Mouse (Mus musculus): ENCODE measurements at regions not wholly inside any gene's neighbourhood (a gene's known extent, or its start where the extent isn't known, plus 50 kb on each side); places are given as distances from the start of the nearest gene placed in this dataset.
A peak's percentile ranks its signal among the peaks of the same experiment; 100 is the strongest.

DNA sequence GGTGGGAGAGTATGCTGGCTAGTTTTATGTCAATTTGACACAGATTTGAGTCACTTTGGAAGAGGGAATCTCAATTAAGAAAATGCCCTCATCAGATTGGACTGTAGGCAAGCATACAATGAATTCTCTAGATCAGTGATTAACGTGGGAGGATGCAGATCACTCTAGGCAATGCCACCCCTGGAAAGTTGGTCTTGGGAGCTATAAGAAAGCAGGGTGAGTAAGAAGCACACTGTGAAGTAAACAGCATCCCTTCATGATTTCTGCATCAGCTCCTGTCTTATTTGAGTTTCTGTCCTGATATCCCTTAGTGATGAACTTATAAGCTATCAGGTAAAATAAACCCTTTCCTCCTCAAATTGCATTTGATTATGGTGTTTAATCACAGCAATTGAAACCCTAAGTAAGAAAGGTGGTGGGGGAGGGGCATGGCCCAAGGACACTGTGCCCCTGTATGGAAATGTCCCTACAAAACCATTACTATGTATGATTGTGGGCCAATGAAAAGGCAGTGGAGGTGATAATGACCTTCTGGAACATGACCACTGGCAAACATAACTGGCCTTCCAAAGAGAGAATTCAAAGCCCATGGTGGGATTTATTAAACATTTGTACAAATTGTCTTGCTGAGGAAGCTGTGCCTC is 640.3 kb upstream of the Vstm2b start:
- WGBS, result 52% methylated on average over 1 of the region's 1 CpGs
- Histone ChIP-seq H3K27ac (ENCODE audit: insufficient read depth, low read length) (no peak overlapping the region), H3K4me1 (ENCODE audit: control insufficient read depth, insufficient read depth, low read length) (no peaks in the 10 kb centered on the region), H3K27me3 (ENCODE audit: control insufficient read depth, insufficient read depth, low read length) (no peaks in the 10 kb centered on the region), H3K4me3 (replicated peaks; ENCODE audit: insufficient read depth, low read depth, low read length) (no peak overlapping the region)
- DNase-seq, result no peak
- TF ChIP-seq POLR2A (IDR thresholded peaks at IDR 0.05; ENCODE audit: borderline replicate concordance, insufficient read depth, low read length), result no peak
- no peak for TF ChIP-seq CTCF (IDR thresholded peaks at IDR 0.05; ENCODE audit: borderline replicate concordance, insufficient read depth, low read depth, low read length)

DNA sequence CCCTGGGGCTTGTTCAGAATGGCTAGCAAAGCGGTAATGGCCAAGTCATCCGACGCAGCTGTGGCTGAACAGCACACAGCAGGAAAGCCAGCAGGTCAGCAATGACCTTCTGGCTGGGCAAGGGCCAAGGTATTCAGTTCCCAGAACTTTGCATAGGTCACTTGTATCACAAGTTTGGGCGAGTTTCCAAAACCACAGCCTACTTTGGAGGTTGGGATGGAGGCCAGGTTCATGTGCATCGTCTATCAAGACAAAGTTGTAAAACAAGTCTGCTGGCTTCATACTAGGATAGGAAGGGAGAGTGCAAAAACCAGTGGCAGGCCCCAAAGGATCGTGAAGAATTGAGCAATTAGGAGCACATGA is 639.8 kb upstream of the Vstm2b start:
- Histone ChIP-seq H3K27me3 (ENCODE audit: control insufficient read depth, insufficient read depth, low read length) (no peaks in the 10 kb centered on the region), H3K27ac (ENCODE audit: insufficient read depth, low read length) (no peak overlapping the region), H3K4me1 (ENCODE audit: control insufficient read depth, insufficient read depth, low read length) (no peaks in the 10 kb centered on the region), H3K4me3 (replicated peaks; ENCODE audit: insufficient read depth, low read depth, low read length) (no peak overlapping the region)
- DNase-seq, result peak in 1 of 2 experiments; percentile 3
- TF ChIP-seq POLR2A (IDR thresholded peaks at IDR 0.05; ENCODE audit: borderline replicate concordance, insufficient read depth, low read length) (no peak), CTCF (IDR thresholded peaks at IDR 0.05; ENCODE audit: borderline replicate concordance, insufficient read depth, low read depth, low read length) (no peak)
- 14% methylated on average over 6 of the region's 6 CpGs for WGBS

DNA sequence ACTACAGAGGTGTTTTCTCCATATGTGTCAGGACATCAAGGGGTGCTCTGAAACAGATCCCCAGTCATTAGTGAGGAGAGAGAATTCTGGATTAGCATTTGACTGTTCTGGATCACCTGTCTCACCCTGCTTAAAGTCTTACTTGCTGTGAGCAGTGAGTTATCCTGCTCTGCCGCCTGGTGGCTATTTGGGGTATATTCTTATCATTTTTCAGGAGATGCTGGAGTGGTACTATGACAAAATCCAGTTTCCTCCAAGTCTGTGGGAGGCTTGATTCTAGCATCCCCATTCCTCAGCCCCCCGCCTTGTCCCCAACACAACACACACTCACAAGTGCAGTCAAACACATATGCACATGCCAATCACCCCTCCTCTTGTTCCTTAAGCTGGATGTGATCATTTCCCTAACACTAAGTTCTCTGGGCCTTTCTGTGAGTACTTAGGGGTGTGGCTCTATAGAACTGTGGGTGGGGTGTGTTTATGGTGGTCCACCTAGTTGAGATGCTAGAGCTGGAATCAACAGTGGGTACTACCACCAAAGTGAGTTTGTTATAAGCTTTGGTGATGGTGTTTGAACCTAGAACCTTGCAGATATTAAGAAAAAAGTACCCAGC is 624.6 kb upstream of the Vstm2b start:
- H3K4me1 ChIP-seq (ENCODE audit: control insufficient read depth, insufficient read depth, low read length), result no peaks in the 10 kb centered on the region
- H3K4me3 ChIP-seq (replicated peaks; ENCODE audit: insufficient read depth, low read depth, low read length), result no peak overlapping the region
- DNase-seq, result peak; percentile 12 to 23
- 22% methylated on average over 2 of the region's 2 CpGs for WGBS
- TF ChIP-seq POLR2A (IDR thresholded peaks at IDR 0.05; ENCODE audit: borderline replicate concordance, insufficient read depth, low read length) (no peak), CTCF (IDR thresholded peaks at IDR 0.05; ENCODE audit: borderline replicate concordance, insufficient read depth, low read depth, low read length) (peak; percentile 29; the same call in 1 of the 2 replicates)
- H3K27me3 ChIP-seq (ENCODE audit: control insufficient read depth, insufficient read depth, low read length), result no peaks in the 10 kb centered on the region
- H3K27ac ChIP-seq (ENCODE audit: insufficient read depth, low read length), result no peak overlapping the region

DNA sequence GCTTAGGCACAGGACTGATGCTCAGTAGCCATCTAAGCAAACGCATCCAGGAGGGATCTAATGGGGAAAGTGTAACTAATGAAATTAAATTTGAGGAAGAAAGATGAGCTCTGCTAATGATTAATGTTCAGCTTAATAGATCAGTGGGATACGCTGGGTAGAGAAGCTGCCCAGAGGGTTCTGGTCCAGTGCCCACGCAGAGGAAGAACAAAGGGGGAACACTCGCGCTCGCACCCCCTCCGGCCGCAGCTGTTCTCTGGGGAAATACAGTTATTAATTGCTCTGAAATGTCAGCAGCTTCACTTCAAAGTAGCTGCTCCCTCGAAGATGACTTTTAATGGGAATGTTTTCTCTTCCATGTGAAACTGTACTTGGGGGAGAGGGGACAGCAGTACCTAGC is 623.0 kb upstream of the Vstm2b start:
- no peaks in the 10 kb centered on the region for H3K4me1 ChIP-seq (ENCODE audit: control insufficient read depth, insufficient read depth, low read length)
- WGBS, result 19% methylated on average over 9 of the region's 9 CpGs
- no peak overlapping the region for H3K4me3 ChIP-seq (replicated peaks; ENCODE audit: insufficient read depth, low read depth, low read length)
- no peak overlapping the region for H3K27ac ChIP-seq (ENCODE audit: insufficient read depth, low read length)
- TF ChIP-seq CTCF (IDR thresholded peaks at IDR 0.05; ENCODE audit: borderline replicate concordance, insufficient read depth, low read depth, low read length) (no peak), POLR2A (IDR thresholded peaks at IDR 0.05; ENCODE audit: borderline replicate concordance, insufficient read depth, low read length) (no peak)
- no peak for DNase-seq
- no peaks in the 10 kb centered on the region for H3K27me3 ChIP-seq (ENCODE audit: control insufficient read depth, insufficient read depth, low read length)

DNA sequence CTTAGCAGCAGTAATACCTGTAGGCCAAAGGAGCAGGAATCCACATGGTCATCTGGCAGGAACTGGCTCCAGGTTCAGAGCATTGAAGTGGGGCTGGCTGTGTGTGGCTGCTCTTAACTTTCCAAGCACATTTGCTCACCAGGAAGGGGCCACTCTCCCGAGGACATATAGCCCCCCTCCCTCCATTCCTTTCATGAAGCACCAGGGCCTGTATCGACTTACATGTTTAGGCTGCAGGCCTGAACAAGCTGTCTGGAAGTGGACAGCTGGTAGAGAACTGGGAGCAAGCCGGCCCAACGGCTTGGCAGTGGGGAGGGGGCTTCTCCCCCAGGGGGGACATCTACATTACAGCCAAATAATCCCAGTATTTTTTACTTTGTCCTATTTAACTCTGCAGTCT is 622.5 kb upstream of the Vstm2b start:
- Histone ChIP-seq H3K27me3 (ENCODE audit: control insufficient read depth, insufficient read depth, low read length) (no peaks in the 10 kb centered on the region), H3K4me3 (replicated peaks; ENCODE audit: insufficient read depth, low read depth, low read length) (no peak overlapping the region), H3K27ac (ENCODE audit: insufficient read depth, low read length) (no peak overlapping the region), H3K4me1 (ENCODE audit: control insufficient read depth, insufficient read depth, low read length) (no peaks in the 10 kb centered on the region)
- 6% methylated on average over 4 of the region's 4 CpGs for WGBS
- TF ChIP-seq CTCF (IDR thresholded peaks at IDR 0.05; ENCODE audit: borderline replicate concordance, insufficient read depth, low read depth, low read length), result no peak
- no peak for TF ChIP-seq POLR2A (IDR thresholded peaks at IDR 0.05; ENCODE audit: borderline replicate concordance, insufficient read depth, low read length)
- no peak for DNase-seq

DNA sequence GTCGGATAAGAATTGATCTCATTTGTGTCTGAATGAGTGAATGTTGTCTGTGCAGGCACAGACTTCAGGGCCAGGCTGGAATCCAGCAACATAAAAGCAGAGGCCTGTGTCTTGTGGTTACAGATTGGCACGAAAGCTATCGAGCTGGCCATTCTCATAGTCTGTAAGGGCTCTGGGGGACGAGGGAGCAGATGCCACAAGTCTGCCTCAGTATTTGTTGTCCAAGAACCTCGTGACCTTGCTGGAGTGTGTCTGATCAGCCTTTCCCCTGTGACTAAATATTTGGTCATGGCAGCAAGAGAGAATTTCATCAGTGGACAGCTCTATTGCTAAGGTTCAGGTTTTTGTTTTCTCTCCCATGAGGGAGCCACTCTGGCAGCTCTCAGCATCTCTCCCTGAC is 622.0 kb upstream of the Vstm2b start:
- H3K4me3 ChIP-seq (replicated peaks; ENCODE audit: insufficient read depth, low read depth, low read length), result no peak overlapping the region
- WGBS, result 11% methylated on average over 5 of the region's 5 CpGs

DNA sequence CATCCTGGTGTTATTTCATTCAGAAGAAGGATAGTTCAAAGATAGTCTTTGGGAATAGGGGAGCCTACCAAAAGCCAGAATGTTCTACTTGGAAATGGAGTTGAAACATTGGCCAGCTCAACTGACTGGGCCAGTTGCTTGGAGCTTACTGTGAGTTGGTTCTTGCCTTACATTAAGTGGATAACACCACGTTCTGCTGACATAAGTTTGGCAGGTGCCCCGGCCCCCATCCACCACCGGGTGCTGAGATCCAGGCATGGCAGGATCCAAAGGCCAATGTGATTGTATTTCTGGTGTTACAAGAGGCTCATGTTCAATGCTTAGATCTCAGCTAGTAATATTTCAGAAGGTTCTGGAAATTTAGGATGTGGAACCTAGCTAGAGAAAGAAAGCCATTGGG is 608.0 kb upstream of the Vstm2b start:
- 58% methylated on average over 3 of the region's 3 CpGs for WGBS
- no peak for TF ChIP-seq POLR2A (IDR thresholded peaks at IDR 0.05; ENCODE audit: borderline replicate concordance, insufficient read depth, low read length)
- TF ChIP-seq CTCF (IDR thresholded peaks at IDR 0.05; ENCODE audit: borderline replicate concordance, insufficient read depth, low read depth, low read length), result no peak

More for the DNA sequence above, 622.0 kb upstream of the Vstm2b start:
- Histone ChIP-seq H3K27ac (ENCODE audit: insufficient read depth, low read length) (no peak overlapping the region), H3K4me1 (ENCODE audit: control insufficient read depth, insufficient read depth, low read length) (no peaks in the 10 kb centered on the region), H3K27me3 (ENCODE audit: control insufficient read depth, insufficient read depth, low read length) (no peaks in the 10 kb centered on the region)
- DNase-seq, result no peak
- TF ChIP-seq CTCF (IDR thresholded peaks at IDR 0.05; ENCODE audit: borderline replicate concordance, insufficient read depth, low read depth, low read length), result no peak
- TF ChIP-seq POLR2A (IDR thresholded peaks at IDR 0.05; ENCODE audit: borderline replicate concordance, insufficient read depth, low read length), result no peak

DNA sequence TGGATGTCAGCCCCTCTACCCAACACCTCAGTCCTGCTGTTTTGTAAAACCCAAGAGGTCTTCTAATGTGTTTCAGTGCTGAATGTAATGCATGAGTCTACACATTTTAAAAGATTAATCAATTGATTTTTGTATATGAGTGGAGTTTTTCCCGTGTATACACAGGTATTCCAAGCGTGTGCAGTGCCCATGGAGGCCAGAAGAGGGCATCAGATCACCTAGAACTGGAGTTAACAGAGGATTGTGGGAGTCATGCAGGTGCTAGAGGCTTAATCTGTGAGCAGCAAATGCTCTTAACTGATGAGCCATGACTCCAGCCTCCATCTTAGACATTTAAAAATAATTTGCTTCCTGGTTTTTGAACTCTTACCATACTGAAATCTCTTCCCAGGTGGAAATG is 587.6 kb upstream of the Vstm2b start:
- Histone ChIP-seq H3K27ac (ENCODE audit: insufficient read depth, low read length) (no peak overlapping the region), H3K4me1 (ENCODE audit: control insufficient read depth, insufficient read depth, low read length) (no peaks in the 10 kb centered on the region), H3K4me3 (replicated peaks; ENCODE audit: insufficient read depth, low read depth, low read length) (no peak overlapping the region), H3K27me3 (ENCODE audit: control insufficient read depth, insufficient read depth, low read length) (no peaks in the 10 kb centered on the region)
- TF ChIP-seq CTCF (IDR thresholded peaks at IDR 0.05; ENCODE audit: borderline replicate concordance, insufficient read depth, low read depth, low read length), result no peak
- TF ChIP-seq POLR2A (IDR thresholded peaks at IDR 0.05; ENCODE audit: borderline replicate concordance, insufficient read depth, low read length), result no peak
- WGBS, result 19% methylated on average over 2 of the region's 2 CpGs
- no peak for DNase-seq

More for the DNA sequence above, 608.0 kb upstream of the Vstm2b start:
- Histone ChIP-seq H3K4me1 (ENCODE audit: control insufficient read depth, insufficient read depth, low read length) (no peaks in the 10 kb centered on the region), H3K4me3 (replicated peaks; ENCODE audit: insufficient read depth, low read depth, low read length) (no peak overlapping the region), H3K27ac (ENCODE audit: insufficient read depth, low read length) (no peak overlapping the region), H3K27me3 (ENCODE audit: control insufficient read depth, insufficient read depth, low read length) (no peaks in the 10 kb centered on the region)
- DNase-seq, result no peak

All from cerebellum, adult 2 months (tissue).